Mouse (Mus musculus): ENCODE results near the gene Pnma5. TPM values are rescaled to one million over a fixed set of nuclear protein-coding genes. Genes with fewer than 3 reads are reported as not detected.

Pnma5 gene
- polyA plus RNA-seq, 1 experiment from 2014 or later = not detected

MicroRNAs encoded within 50 kb of the gene (microRNA counts, 519-probe panel; counts per million panel counts)
- 470 counts per million, percentile 58 among the panel's probes with 10 or more counts for microRNA mmu-miR-2137

Small RNAs within 50 kb of the gene (microRNA-seq; reads per million reads assigned to microRNA genes)
- 1.9 reads per million for gene Mir2137

Other genes with a start within 250 kb of the Pnma5 start
- 1.7 TPM in 2 replicates for gene Gabrq, start 211.9 kb downstream of the Pnma5 start, polyA plus RNA-seq (2016; fragmentation: Nextera tagmentation; extraction: Ambion mirVana)
- gene Cetn2, start 118.7 kb downstream of the Pnma5 start, polyA plus RNA-seq (2016; fragmentation: Nextera tagmentation; extraction: Ambion mirVana) = 86.6 and 106 TPM in 2 replicates
- gene Nsdhl, start 118.5 kb downstream of the Pnma5 start, polyA plus RNA-seq (2016; fragmentation: Nextera tagmentation; extraction: Ambion mirVana) = 35.8 and 37.6 TPM in 2 replicates
- 6.9 and 8.8 TPM in 2 replicates for gene Zfp185, start 49.8 kb downstream of the Pnma5 start, polyA plus RNA-seq (2016; fragmentation: Nextera tagmentation; extraction: Ambion mirVana)
- 1.1 TPM in 2 replicates for gene Pnma3, start 27.7 kb upstream of the Pnma5 start, polyA plus RNA-seq (2016; fragmentation: Nextera tagmentation; extraction: Ambion mirVana)
- 0.97 and 1.0 TPM in 2 replicates for gene Xlr4a, start 45.4 kb upstream of the Pnma5 start, polyA plus RNA-seq (2016; fragmentation: Nextera tagmentation; extraction: Ambion mirVana)
- 4.2 and 6.4 TPM in 2 replicates for gene Xlr3a, start 60.0 kb upstream of the Pnma5 start, polyA plus RNA-seq (2016; fragmentation: Nextera tagmentation; extraction: Ambion mirVana)
- gene Gm14685, start 79.9 kb upstream of the Pnma5 start, polyA plus RNA-seq (2016; fragmentation: Nextera tagmentation; extraction: Ambion mirVana) = 0.45 TPM in 1 of 2 replicates, not detected in the other
- gene Xlr5b, start 111.7 kb upstream of the Pnma5 start, polyA plus RNA-seq (2016; fragmentation: Nextera tagmentation; extraction: Ambion mirVana) = not detected in 2 replicates
- 0.15 and 0.51 TPM in 2 replicates for gene DXBay18, start 112.3 kb upstream of the Pnma5 start, polyA plus RNA-seq (2016; fragmentation: Nextera tagmentation; extraction: Ambion mirVana)
- not detected in 2 replicates for gene Spin2d, start 139.9 kb upstream of the Pnma5 start, polyA plus RNA-seq (2016; fragmentation: Nextera tagmentation; extraction: Ambion mirVana)
- gene Xlr3b, start 155.1 kb upstream of the Pnma5 start, polyA plus RNA-seq (2016; fragmentation: Nextera tagmentation; extraction: Ambion mirVana) = 18.8 and 20.3 TPM in 2 replicates
- gene Xlr4b, start 177.2 kb upstream of the Pnma5 start, polyA plus RNA-seq (2016; fragmentation: Nextera tagmentation; extraction: Ambion mirVana) = 0.63 and 1.2 TPM in 2 replicates
- gene F8a, start 191.2 kb upstream of the Pnma5 start, polyA plus RNA-seq (2016; fragmentation: Nextera tagmentation; extraction: Ambion mirVana) = 25.0 and 26.1 TPM in 2 replicates
- gene Xlr4c, start 206.0 kb upstream of the Pnma5 start, polyA plus RNA-seq (2016; fragmentation: Nextera tagmentation; extraction: Ambion mirVana) = 0.81 TPM in 1 of 2 replicates, not detected in the other
- 0.35 and 0.43 TPM in 2 replicates for gene Xlr3c, start 228.3 kb upstream of the Pnma5 start, polyA plus RNA-seq (2016; fragmentation: Nextera tagmentation; extraction: Ambion mirVana)